Mouse (Mus musculus) G1E (cell line): ENCODE measurements at regions not wholly inside any gene's neighbourhood (a gene's known extent, or its start where the extent isn't known, plus 50 kb on each side); places are given as distances from the start of the nearest gene placed in this dataset.

Source experiments
- ATAC-seq: 2 replicates; pipeline ENCODE4 v1.8.0; 2016; ENCODE audit warnings: mild to moderate bottlenecking; ENCODE audit not compliant: insufficient number of reproducible peaks, poor library complexity, low FRiP score, severe bottlenecking; ENCODE audit errors: extremely low read depth
- DNase-seq: peaks from one replicate; pipeline ENCODE4 v3.0.0; 2012; ENCODE audit warnings: low spot score
- H3K27me3 ChIP-seq: 2 replicates; pipeline ENCODE4 v1.6.1; 2012; ENCODE audit warnings: mild to moderate bottlenecking, low read length, inconsistent platforms; ENCODE audit not compliant: insufficient read depth
- H3K36me3 ChIP-seq: replicated peaks from 2 replicates; pipeline ENCODE3; 2012; ENCODE audit warnings: mild to moderate bottlenecking, inconsistent platforms
- H3K4me1 ChIP-seq: 2 replicates; pipeline ENCODE4 v1.6.1; 2012; ENCODE audit warnings: low read depth, low read length, inconsistent platforms, mixed read lengths; ENCODE audit not compliant: insufficient read depth
- H3K4me3 ChIP-seq: 2 replicates; pipeline ENCODE4 v1.5.1; 2012; ENCODE audit warnings: low read depth, mild to moderate bottlenecking, inconsistent platforms, low read length, moderate library complexity, mixed read lengths
- H3K9me3 ChIP-seq: replicated peaks from 2 replicates; pipeline ENCODE4 v1.6.1; 2012; ENCODE audit warnings: inconsistent platforms
- CTCF ChIP-seq: IDR thresholded peaks from 2 replicates; pipeline ENCODE4 v1.5.1; 2012; ENCODE audit warnings: low read depth, low read length, inconsistent platforms, mixed read lengths
- GATA1 ChIP-seq: IDR thresholded peaks from 2 replicates; pipeline ENCODE4 v1.6.1; 2012; ENCODE audit warnings: borderline replicate concordance, low read length, inconsistent platforms, mixed read lengths
- GATA2 ChIP-seq: IDR thresholded peaks from 2 replicates; pipeline ENCODE4 v1.6.1; 2012; ENCODE audit warnings: low read depth, low read length, inconsistent platforms, borderline replicate concordance
- POLR2AphosphoS5 ChIP-seq: IDR thresholded peaks from 2 replicates; pipeline ENCODE4 v1.6.1; 2012; ENCODE audit warnings: low read depth, low read length, inconsistent platforms; ENCODE audit not compliant: insufficient replicate concordance
- TAL1 ChIP-seq: conservative IDR thresholded peaks from 2 replicates; pipeline ENCODE4 v1.6.1; 2012; ENCODE audit warnings: low read depth, low read length, inconsistent platforms, mixed read lengths

- DNase-seq = no peak
- Histone ChIP-seq H3K4me1 (no peaks in the 10 kb centered on the region), H3K27me3 (no peaks in the 10 kb centered on the region), H3K4me3 (no peak overlapping the region), H3K36me3 (no peaks in the 10 kb centered on the region), H3K9me3 (peaks cover 23% of the 10 kb centered on the region)
- no peak for ATAC-seq
- no peak for TF ChIP-seq CTCF
- TF ChIP-seq POLR2AphosphoS5 = no peak
- TF ChIP-seq TAL1 = no peak
- no peak for TF ChIP-seq GATA1
- no peak for TF ChIP-seq GATA2
Observed at GRCm38 (mm10) chr10:9029506-9029905, 143.6 kb upstream of the Sash1 start.

GRCm38 (mm10) chr10:9027070-9027807, 141.4 kb upstream of the Sash1 start:
- no peak for ATAC-seq
- no peak for TF ChIP-seq CTCF
- no peak for TF ChIP-seq TAL1
- TF ChIP-seq POLR2AphosphoS5 = no peak
- no peak for TF ChIP-seq GATA2
- TF ChIP-seq GATA1 = no peak
- Histone ChIP-seq H3K27me3 (no peaks in the 10 kb centered on the region), H3K4me1 (no peaks in the 10 kb centered on the region), H3K36me3 (no peaks in the 10 kb centered on the region), H3K4me3 (no peak overlapping the region), H3K9me3 (peaks cover 22% of the 10 kb centered on the region)
- DNase-seq = no peak

- Histone ChIP-seq H3K4me3 (no peak overlapping the region), H3K4me1 (no peaks in the 10 kb centered on the region), H3K36me3 (no peaks in the 10 kb centered on the region), H3K9me3 (peaks cover 43% of the 10 kb centered on the region), H3K27me3 (no peaks in the 10 kb centered on the region)
- TF ChIP-seq POLR2AphosphoS5 (no peak), CTCF (no peak), GATA2 (no peak), GATA1 (no peak)
- no peak for DNase-seq
- no peak for ATAC-seq
Observed at GRCm38 (mm10) chr10:9014810-9015505, 129.1 kb upstream of the Sash1 start.

- TF ChIP-seq TAL1 = no peak
- TF ChIP-seq CTCF = no peak
- TF ChIP-seq GATA2 = no peak
- no peak for TF ChIP-seq GATA1
- no peak overlapping the region for H3K4me3 ChIP-seq
- no peak for ATAC-seq
- H3K9me3 ChIP-seq = peaks cover 47% of the 10 kb centered on the region
- H3K4me1 ChIP-seq = no peaks in the 10 kb centered on the region
- no peaks in the 10 kb centered on the region for H3K36me3 ChIP-seq
- no peaks in the 10 kb centered on the region for H3K27me3 ChIP-seq
- DNase-seq = no peak
Observed at GRCm38 (mm10) chr10:9013549-9013925, 127.7 kb upstream of the Sash1 start.

GRCm38 (mm10) chr10:9012829-9013548, 127.1 kb upstream of the Sash1 start:
- Histone ChIP-seq H3K9me3 (peaks cover 43% of the 10 kb centered on the region), H3K36me3 (no peaks in the 10 kb centered on the region), H3K27me3 (no peaks in the 10 kb centered on the region), H3K4me3 (no peak overlapping the region), H3K4me1 (no peaks in the 10 kb centered on the region)
- DNase-seq (no peak), ATAC-seq (no peak)
- TF ChIP-seq GATA1 (no peak), TAL1 (no peak), POLR2AphosphoS5 (no peak), GATA2 (no peak), CTCF (no peak)

- no peak for TF ChIP-seq GATA2
- no peak for TF ChIP-seq CTCF
- no peak for TF ChIP-seq POLR2AphosphoS5
- no peak for TF ChIP-seq GATA1
- no peak for TF ChIP-seq TAL1
- ATAC-seq = no peak
- no peaks in the 10 kb centered on the region for H3K4me1 ChIP-seq
Observed at GRCm38 (mm10) chr10:9011906-9012305, 126.0 kb upstream of the Sash1 start.

More at GRCm38 (mm10) chr10:9011906-9012305, 126.0 kb upstream of the Sash1 start:
- DNase-seq = no peak
- Histone ChIP-seq H3K4me3 (no peak overlapping the region), H3K9me3 (peaks cover 35% of the 10 kb centered on the region), H3K36me3 (no peaks in the 10 kb centered on the region), H3K27me3 (no peaks in the 10 kb centered on the region)
